Mouse (Mus musculus) retina, adult 2 months (tissue): ENCODE results near the gene Slc24a5.

Source experiments
- DNase-seq: peaks from one replicate; pipeline ENCODE4 v3.0.0-alpha.2; 2012; ENCODE audit warnings: low read depth, low spot score

Gene Slc24a5

GRCm38 (mm10) chr2:125119381-125120110 lies 51.6 kb downstream of the Slc24a5 start:
- no peak for DNase-seq

DNA sequence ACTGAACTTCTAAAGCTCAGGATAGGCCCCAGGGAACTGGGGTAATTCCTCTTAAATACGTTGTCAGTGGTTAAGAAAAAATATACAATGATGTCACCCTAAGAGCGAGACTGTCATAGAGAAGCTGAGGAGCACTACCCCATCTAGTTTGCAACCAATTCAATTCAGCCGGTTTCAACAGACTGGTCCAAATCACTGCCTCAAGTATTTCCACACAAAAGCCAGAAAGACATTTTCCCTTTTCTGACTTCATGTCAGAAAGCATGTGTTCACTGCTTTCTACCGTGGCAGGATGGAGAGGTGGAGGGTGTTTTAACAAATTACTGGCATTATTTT lies 54.3 kb downstream of the Slc24a5 start:
- no peak for DNase-seq

DNA sequence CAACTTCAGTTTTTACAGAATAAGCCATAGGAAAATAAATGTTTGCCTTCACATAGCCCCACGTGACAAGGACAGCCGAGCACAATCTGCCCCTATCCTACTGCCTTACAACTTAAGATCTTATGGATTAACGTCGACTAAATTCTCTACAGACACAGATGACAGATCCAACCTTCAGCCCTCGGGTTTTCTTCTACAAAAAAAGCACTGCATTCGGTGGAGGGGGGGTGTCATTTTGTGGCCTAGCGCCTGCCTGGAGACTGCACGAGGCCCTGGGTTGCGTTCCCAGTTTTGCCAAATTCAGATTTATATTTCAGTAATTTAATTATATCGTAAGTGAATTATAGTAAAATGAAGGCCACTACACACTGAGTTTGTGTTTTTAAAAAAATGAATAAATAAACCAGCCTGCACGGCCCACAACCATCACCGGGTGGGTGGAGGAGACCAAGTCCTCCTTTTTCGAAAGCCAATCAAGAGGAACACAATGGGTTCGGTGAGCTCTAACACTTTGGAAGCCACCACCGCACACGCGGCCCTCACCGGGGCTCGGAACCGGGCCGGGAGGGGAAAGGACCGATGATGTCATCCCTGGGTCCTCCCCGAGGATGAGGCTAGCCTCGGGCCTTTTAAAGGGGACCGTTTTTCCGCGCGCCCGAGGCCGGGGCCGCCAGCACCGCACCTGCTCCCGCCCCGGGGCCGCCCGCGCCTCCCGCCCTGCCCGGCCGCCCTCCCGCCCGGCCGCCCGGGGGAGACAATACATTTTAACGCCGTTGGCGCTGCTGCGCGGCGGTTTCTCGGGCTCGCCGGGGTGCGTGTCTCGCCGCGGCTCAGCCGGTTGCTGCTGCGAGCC lies 54.9 kb downstream of the Slc24a5 start:
- peak; percentile 23 for DNase-seq

GRCm38 (mm10) chr2:125123477-125123852 lies 55.5 kb downstream of the Slc24a5 start, which contains the start of gene Myef2:
Gene Myef2, minus strand, starts transcription at chr2:125123661.
- DNase-seq, result peak; percentile 70

- no peak for DNase-seq
Observed at GRCm38 (mm10) chr2:125125824-125126223, 57.9 kb downstream of the Slc24a5 start.

DNA sequence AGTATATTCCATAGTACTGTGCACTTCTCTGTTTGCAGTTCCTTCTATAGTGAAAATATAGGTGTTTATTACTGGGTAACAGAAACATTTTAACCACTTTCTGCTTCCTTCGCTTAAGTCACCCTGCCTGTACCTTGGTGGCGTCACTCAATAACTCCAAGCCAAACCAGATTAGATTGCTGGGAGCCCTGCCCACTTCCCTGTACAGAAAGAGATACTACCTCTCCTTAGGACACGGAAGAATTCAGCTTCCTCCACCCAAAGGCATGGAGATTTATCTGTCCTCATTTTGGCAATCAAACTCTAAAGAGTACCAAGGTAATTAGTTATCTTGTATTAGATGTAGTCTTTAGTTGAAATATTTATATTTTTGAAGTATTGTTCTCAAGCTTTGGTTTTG lies 58.9 kb downstream of the Slc24a5 start:
- no peak for DNase-seq

GRCm38 (mm10) chr2:125134113-125134512 lies 66.2 kb downstream of the Slc24a5 start:
- no peak for DNase-seq

GRCm38 (mm10) chr2:125135903-125136811 lies 68.2 kb downstream of the Slc24a5 start, which contains the start of gene Ctxn2:
Gene Ctxn2, plus strand, starts transcription at chr2:125136692.
- peak; percentile 11 for DNase-seq

GRCm38 (mm10) chr2:125136846-125137245 lies 68.9 kb downstream of the Slc24a5 start:
- no peak for DNase-seq
